Mouse (Mus musculus) hindbrain, embryonic 16.5 days (tissue): ENCODE data around the gene Map1a. TPM values are rescaled to one million over a fixed set of nuclear protein-coding genes. Genes with fewer than 3 reads are reported as not detected.

ENCODE experiments used
- ATAC-seq: fragments of 200-750 bp; cut with Nextera tagmentation; 2 replicates; pipeline ENCODE4 v1.8.0; 2017; ENCODE audit warnings: moderate TSS enrichment, moderate library complexity
- H3K27ac ChIP-seq: fragments of 300-500 bp; sonication (generic); 2 replicates; pipeline ENCODE4 v1.5.1; 2014; ENCODE audit warnings: low read depth, mild to moderate bottlenecking, control low read depth, low read length, moderate library complexity
- H3K27me3 ChIP-seq: fragments of 300-500 bp; sonication (generic); replicated peaks from 2 replicates; pipeline ENCODE4 v1.6.1; 2014; ENCODE audit warnings: low read length; ENCODE audit not compliant: control insufficient read depth, insufficient read depth
- H3K36me3 ChIP-seq: fragments of 300-500 bp; sonication (generic); 2 replicates; pipeline ENCODE4 v1.6.1; 2014; ENCODE audit warnings: mild to moderate bottlenecking, low read length, moderate library complexity, mixed read lengths; ENCODE audit not compliant: control insufficient read depth, insufficient read depth
- H3K4me1 ChIP-seq: fragments of 300-500 bp; sonication (generic); 2 replicates; pipeline ENCODE4 v1.6.1; 2014; ENCODE audit warnings: low read depth, low read length; ENCODE audit not compliant: control insufficient read depth, insufficient read depth
- H3K4me2 ChIP-seq: fragments of 300-500 bp; sonication (generic); 2 replicates; pipeline ENCODE4 v1.6.1; 2014; ENCODE audit warnings: mild to moderate bottlenecking, low read length, control low read depth, moderate library complexity
- H3K4me3 ChIP-seq: fragments of 300-500 bp; sonication (generic); 2 replicates; pipeline ENCODE4 v1.5.1; 2014; ENCODE audit warnings: mild to moderate bottlenecking, low read length, control low read depth, moderate library complexity
- H3K9ac ChIP-seq: fragments of 300-500 bp; sonication (generic); 2 replicates; pipeline ENCODE4 v1.6.1; 2014; ENCODE audit warnings: low read depth, mild to moderate bottlenecking, control low read depth, low read length, moderate library complexity
- H3K9me3 ChIP-seq: fragments of 300-500 bp; sonication (generic); 2 replicates; pipeline ENCODE4 v1.6.1; 2014; ENCODE audit warnings: mild to moderate bottlenecking, low read length, moderate library complexity; ENCODE audit not compliant: control insufficient read depth
- WGBS: fragments of 180-500 bp; shearing (Covaris S2); extraction: QIAGEN DNeasy Blood & Tissue Kit; methylation state at CpG from one replicate; pipeline ENCODE4 v1.1.7; 2014; 5-methylcytosine and 5-hydroxymethylcytosine counted together
- polyA plus RNA-seq: library from polyadenylated mRNA; unstranded; fragments of >200 nt; fragmentation: Nextera tagmentation; extraction: Ambion mirVana; gene quantifications from 2 replicates; pipeline ENCODE4 v1.2.1, GENCODE M21; 2015

The Map1a gene
- polyA plus RNA-seq, 1 experiment from 2014 or later = 46.5 TPM

- no peak for ATAC-seq
- 90% methylated on average over 17 of the region's 17 CpGs for WGBS
- H3K4me1 ChIP-seq = peaks cover 28% of the 10 kb centered on the region
- no peak overlapping the region for H3K4me3 ChIP-seq
- H3K4me2 ChIP-seq = no peak overlapping the region
- peaks cover 46% of the 10 kb centered on the region for H3K36me3 ChIP-seq
- H3K27me3 ChIP-seq = no peaks in the 10 kb centered on the region
- no peak overlapping the region for H3K9ac ChIP-seq
- H3K27ac ChIP-seq = no peak overlapping the region
- H3K9me3 ChIP-seq = no peaks in the 10 kb centered on the region
Observed at GRCm38 (mm10) chr2:121299471-121299870, 10.1 kb downstream of the Map1a start.

DNA sequence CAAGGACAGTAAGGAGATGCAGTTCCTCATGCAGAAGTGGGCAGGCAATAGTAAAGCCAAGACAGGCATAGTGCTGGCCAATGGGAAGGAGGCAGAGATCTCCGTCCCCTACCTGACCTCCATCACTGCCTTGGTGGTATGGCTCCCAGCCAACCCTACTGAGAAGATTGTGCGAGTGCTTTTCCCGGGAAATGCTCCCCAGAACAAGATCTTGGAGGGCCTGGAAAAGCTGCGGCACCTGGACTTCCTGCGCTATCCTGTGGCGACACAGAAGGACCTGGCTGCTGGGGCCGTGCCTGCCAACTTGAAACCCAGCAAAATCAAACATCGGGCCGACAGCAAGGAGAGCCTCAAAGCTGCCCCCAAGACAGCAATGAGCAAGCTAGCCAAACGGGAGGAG lies 10.6 kb downstream of the Map1a start:
- H3K4me3 ChIP-seq = no peak overlapping the region
- 82% methylated on average over 10 of the region's 10 CpGs for WGBS
- H3K27ac ChIP-seq = no peak overlapping the region
- H3K4me1 ChIP-seq = peaks cover 22% of the 10 kb centered on the region
- peaks cover 51% of the 10 kb centered on the region for H3K36me3 ChIP-seq
- ATAC-seq = no peak
- no peaks in the 10 kb centered on the region for H3K9me3 ChIP-seq
- H3K4me2 ChIP-seq = no peak overlapping the region
- H3K9ac ChIP-seq = no peak overlapping the region
- no peaks in the 10 kb centered on the region for H3K27me3 ChIP-seq

DNA sequence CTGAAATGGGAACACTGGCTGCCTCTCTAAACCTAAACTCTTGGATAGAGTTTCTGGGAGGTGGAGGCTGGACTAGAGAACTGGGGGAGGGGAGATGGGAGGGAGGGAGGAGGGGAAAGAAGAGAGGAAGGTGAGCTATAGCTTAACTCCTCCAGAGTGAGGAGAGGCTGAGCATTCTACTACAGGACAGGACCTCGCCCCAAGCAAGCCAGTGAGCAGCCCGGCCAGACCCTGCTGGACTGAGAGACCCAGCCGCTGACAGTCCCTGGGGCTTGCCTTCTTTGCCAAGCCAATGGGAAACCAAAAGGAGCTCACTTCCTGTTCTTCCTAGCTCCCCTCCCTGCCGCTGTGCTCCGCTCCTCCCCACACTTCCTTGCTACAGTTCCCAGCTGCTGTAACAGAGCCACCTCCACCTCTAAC lies 19.6 kb downstream of the Map1a start:
- Histone ChIP-seq H3K4me1 (no peaks in the 10 kb centered on the region), H3K4me2 (no peak overlapping the region), H3K27ac (no peak overlapping the region), H3K36me3 (peaks cover 10% of the 10 kb centered on the region), H3K27me3 (no peaks in the 10 kb centered on the region), H3K9ac (no peak overlapping the region), H3K4me3 (no peak overlapping the region), H3K9me3 (no peaks in the 10 kb centered on the region)
- no peak for ATAC-seq
- 44% methylated on average over 5 of the region's 5 CpGs for WGBS

- Histone ChIP-seq H3K9ac (no peak overlapping the region), H3K27me3 (no peaks in the 10 kb centered on the region), H3K4me1 (no peaks in the 10 kb centered on the region), H3K9me3 (no peaks in the 10 kb centered on the region), H3K36me3 (peaks cover 9% of the 10 kb centered on the region), H3K4me2 (no peak overlapping the region), H3K27ac (no peak overlapping the region), H3K4me3 (no peak overlapping the region)
- ATAC-seq = no peak
- WGBS = 77% methylated on average over 8 of the region's 8 CpGs
Observed at GRCm38 (mm10) chr2:121316278-121316677, 26.9 kb downstream of the Map1a start.

DNA sequence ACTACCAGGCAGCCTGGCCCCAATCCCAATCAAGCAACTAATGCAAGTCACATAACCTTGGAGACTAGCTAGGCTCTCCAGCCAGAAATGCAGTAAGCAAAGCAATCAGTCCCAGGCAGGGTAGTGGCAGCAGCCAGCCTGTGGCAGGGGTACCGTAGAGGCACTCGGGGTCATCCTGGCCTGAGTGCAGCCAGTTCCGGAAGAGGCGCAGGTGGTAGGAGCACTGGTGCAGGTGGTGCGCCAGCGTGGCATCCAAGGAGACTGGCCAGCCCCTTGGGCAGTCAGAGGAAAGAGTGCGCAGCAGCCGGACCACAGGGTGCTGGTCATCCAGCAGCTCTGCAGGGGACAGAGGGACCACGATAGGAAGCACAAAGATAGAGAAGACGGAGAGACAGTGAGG lies 33.6 kb downstream of the Map1a start:
- H3K4me2 ChIP-seq = no peak overlapping the region
- H3K27ac ChIP-seq = no peak overlapping the region
- H3K9ac ChIP-seq = no peak overlapping the region
- ATAC-seq = no peak
- H3K36me3 ChIP-seq = peaks cover 8% of the 10 kb centered on the region
- H3K9me3 ChIP-seq = no peaks in the 10 kb centered on the region
- no peak overlapping the region for H3K4me3 ChIP-seq
- H3K27me3 ChIP-seq = no peaks in the 10 kb centered on the region
- 91% methylated on average over 10 of the region's 10 CpGs for WGBS
- no peaks in the 10 kb centered on the region for H3K4me1 ChIP-seq

DNA sequence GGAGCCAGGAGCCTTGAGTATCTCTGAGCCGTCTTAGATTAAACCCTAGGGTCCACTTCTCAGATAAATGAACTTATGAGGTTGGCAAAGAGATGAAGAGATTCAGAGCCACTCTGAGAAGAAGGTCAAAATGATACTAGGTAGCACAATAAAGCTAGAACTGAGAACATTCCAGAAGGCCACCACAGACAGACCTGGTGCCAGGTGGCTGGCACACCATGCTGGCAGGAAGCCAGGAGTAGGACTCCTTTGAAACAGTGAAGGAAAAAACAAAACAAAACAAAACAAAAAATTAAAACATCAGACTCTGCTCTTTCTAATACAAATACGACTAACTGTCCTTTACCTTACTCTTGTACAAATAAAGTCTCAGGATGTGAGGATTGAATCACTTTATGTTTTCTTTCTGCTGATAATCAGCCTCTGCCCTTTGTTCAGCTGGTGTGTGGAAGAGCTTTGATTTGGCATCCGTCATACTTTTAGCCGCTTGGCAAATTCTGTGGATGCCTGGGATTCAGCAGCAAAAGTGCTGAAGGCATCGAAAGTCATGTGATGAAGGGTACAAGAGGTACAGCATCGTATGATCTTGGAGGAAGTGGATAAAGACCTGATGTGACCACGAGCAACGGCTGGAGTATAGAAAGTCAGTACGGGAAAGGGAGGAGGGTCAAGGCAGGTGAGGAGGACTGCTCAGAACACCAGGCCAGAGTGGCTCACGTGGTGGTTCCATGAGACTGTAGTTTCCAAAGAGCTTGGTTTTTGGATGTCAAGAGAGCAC lies 34.5 kb downstream of the Map1a start:
- no peak overlapping the region for H3K4me2 ChIP-seq
- no peaks in the 10 kb centered on the region for H3K9me3 ChIP-seq
- WGBS = 88% methylated on average over 10 of the region's 10 CpGs
- H3K36me3 ChIP-seq = peaks cover 8% of the 10 kb centered on the region
- H3K4me3 ChIP-seq = no peak overlapping the region
- H3K4me1 ChIP-seq = no peaks in the 10 kb centered on the region
- H3K9ac ChIP-seq = no peak overlapping the region
- no peaks in the 10 kb centered on the region for H3K27me3 ChIP-seq
- no peak for ATAC-seq
- no peak overlapping the region for H3K27ac ChIP-seq

GRCm38 (mm10) chr2:121329492-121329891 lies 40.1 kb downstream of the Map1a start:
- H3K36me3 ChIP-seq = peaks cover 14% of the 10 kb centered on the region
- H3K9me3 ChIP-seq = no peaks in the 10 kb centered on the region
- H3K27me3 ChIP-seq = no peaks in the 10 kb centered on the region
- ATAC-seq = no peak
- H3K4me3 ChIP-seq = no peak overlapping the region
- H3K9ac ChIP-seq = no peak overlapping the region
- H3K4me2 ChIP-seq = no peak overlapping the region
- no peak overlapping the region for H3K27ac ChIP-seq
- no peaks in the 10 kb centered on the region for H3K4me1 ChIP-seq
- 94% methylated on average over 2 of the region's 2 CpGs for WGBS

GRCm38 (mm10) chr2:121339057-121339456 lies 49.7 kb downstream of the Map1a start:
- ATAC-seq = no peak
- Histone ChIP-seq H3K4me2 (no peak overlapping the region), H3K9ac (no peak overlapping the region), H3K36me3 (peaks cover 7% of the 10 kb centered on the region; the same call in 1 of the 2 replicates), H3K27me3 (no peaks in the 10 kb centered on the region), H3K9me3 (no peaks in the 10 kb centered on the region), H3K27ac (no peak overlapping the region), H3K4me3 (no peak overlapping the region), H3K4me1 (no peaks in the 10 kb centered on the region)

DNA sequence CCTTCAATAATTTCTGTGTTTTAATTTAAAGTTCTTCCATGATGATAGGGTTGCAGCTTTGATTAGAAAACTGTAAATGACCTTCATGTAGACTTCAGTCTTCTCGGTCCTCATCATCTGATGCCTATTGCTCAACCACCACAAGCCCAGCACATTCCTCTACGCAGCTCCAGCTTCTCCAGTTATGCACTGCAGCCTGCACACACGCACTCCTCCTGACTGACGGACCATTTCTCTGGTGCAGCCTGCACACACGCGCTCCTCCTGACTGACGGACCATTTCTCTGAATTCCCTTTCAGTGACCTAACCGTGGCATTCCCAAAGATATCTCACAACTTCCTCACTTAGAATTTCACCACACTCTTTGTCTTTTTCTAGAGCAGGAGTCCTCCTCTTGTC lies 63.8 kb downstream of the Map1a start:
- 68% methylated on average over 8 of the region's 8 CpGs for WGBS
- no peak overlapping the region for H3K4me2 ChIP-seq
- no peak overlapping the region for H3K4me3 ChIP-seq
- peaks cover 2% of the 10 kb centered on the region for H3K36me3 ChIP-seq
- no peak overlapping the region for H3K9ac ChIP-seq
- no peaks in the 10 kb centered on the region for H3K9me3 ChIP-seq
- H3K27me3 ChIP-seq = peaks cover 5% of the 10 kb centered on the region
- peaks cover 13% of the 10 kb centered on the region for H3K4me1 ChIP-seq
- no peak for ATAC-seq
- no peak overlapping the region for H3K27ac ChIP-seq
